Mouse (Mus musculus) hematopoietic stem cell, adult 5-6 weeks (primary cell): ENCODE measurements around the gene Itga7. TPM values are rescaled to one million over a fixed set of nuclear protein-coding genes. Genes with fewer than 3 reads are reported as not detected.

Source experiments
- ATAC-seq, 2 experiments: fragments of 125-278 bp in 1 of 2; replicated peaks in 1 of 2; 2 replicates each; pipeline ENCODE4 v1.8.0; 2016 to 2017; ENCODE audit warnings: inconsistent platforms in 2 of 2, mild to moderate bottlenecking in 2 of 2, moderate number of reproducible peaks in 2 of 2, low read depth in 1 of 2, moderate TSS enrichment in 1 of 2; ENCODE audit not compliant: low FRiP score in 2 of 2, poor library complexity in 2 of 2, severe bottlenecking in 2 of 2, insufficient read depth in 1 of 2, low TSS enrichment in 1 of 2
- total RNA-seq: library from RNA; stranded (forward); fragments of 172-1452, 232-1000 nt; gene quantifications from 2 replicates; pipeline ENCODE4 v1.2.3, GENCODE M21; 2017

The Itga7 gene
- total RNA-seq, 1 experiment from 2014 or later, result not detected

DNA sequence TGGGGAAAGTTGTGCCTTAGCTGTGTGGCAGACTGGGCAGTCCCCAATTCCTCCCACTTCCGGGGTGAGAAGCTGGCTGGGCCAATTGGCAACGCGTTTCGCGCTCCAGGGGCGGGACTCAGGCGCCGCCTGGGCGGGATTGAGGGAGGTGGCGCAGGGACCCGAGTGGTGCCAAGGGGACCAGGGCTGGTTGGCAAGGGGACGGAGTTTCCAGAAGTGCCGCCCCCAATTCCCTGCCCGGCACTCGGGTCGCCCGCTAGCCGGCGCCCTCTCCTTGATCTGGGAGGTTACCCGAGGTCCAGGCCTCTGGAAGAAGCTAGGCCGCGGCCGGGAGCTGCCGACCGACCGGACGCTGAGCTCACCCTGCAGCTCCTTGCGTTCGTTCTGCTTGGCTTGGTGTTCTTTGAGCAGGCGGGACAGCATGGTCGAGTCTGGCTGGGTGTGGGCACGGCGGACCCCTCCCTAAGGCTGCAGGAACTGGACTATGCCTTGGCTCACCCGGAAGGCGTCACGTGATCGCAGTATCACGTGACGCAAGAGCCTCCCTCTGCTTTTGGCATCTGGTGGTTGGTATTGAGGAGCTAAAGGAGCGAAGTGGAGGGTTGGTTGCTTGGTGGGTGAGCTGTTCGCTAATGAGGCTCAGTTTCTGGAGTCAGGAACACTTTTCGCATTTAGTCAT is 10.5 kb upstream of the Itga7 start:
- ATAC-seq, result peak; percentile 89 to 96

GRCm38 (mm10) chr10:128923935-128924334 is 9.7 kb upstream of the Itga7 start, which contains the start of gene Bloc1s1:
Gene Bloc1s1 (minus strand): TSS chr10:128924035.
- ATAC-seq, result no peak

DNA sequence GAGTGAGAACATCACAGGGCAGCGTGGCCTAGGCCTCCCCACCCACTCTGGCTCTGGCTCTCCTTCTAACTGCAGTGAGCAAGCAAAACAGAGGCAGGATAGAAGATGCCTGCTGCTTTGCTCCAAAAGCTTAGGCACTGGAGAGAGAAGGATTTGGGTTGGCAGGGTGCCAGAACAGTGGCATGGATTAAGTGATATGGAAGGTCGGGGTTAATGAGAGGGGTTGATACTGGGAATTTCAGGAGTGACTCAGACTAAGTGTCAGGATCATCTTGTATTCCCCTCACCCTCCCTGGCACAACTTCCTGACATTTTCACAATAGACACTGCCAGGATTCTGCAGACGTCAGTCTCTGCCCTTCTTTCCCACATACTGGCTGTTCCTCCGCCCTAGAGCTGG is 5.3 kb upstream of the Itga7 start:
- no peak for ATAC-seq

- no peak for ATAC-seq
Observed at GRCm38 (mm10) chr10:128929638-128930378, 3.8 kb upstream of the Itga7 start.

GRCm38 (mm10) chr10:128931441-128931840 is 2.2 kb upstream of the Itga7 start:
- no peak for ATAC-seq

- peak; percentile 24 to 25; a peak in 3 of 4 replicates for ATAC-seq
Observed at GRCm38 (mm10) chr10:128933976-128934721, 531 bp downstream of the Itga7 start.

GRCm38 (mm10) chr10:128934997-128935787 is 1.6 kb downstream of the Itga7 start:
- no peak for ATAC-seq

DNA sequence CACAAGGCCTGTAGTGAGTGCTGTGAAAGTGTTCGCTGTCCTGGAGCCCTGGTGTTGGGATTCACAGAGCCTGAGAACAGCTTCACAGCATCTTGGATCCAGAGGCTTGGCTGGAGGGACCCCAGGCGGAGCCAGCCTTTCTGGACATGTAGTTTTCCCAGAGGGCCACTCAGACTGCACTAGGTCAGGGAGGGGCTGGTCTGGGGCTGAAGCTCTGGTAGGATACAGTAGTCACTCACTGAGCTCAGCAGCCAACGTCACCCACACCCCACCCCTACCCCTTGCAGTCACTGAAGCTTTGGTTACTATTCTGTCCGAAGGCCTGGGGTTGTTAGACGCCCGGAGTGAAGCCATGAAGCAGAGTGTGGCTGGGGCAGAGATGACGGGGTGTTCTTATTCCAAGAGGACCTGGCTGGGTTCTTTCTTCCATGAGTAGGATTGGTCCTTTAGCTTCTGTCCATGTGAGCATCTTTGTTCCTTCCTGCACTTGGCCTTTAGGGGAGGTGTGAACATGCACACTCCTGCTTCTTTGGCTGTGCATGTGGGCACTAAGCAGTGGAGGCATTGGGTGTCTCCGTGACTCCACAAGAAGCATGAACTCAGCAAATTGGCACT is 2.3 kb downstream of the Itga7 start:
- no peak for ATAC-seq

GRCm38 (mm10) chr10:128937756-128938390 is 4.3 kb downstream of the Itga7 start:
- ATAC-seq, result no peak

GRCm38 (mm10) chr10:128938457-128938856 is 4.8 kb downstream of the Itga7 start:
- no peak for ATAC-seq

DNA sequence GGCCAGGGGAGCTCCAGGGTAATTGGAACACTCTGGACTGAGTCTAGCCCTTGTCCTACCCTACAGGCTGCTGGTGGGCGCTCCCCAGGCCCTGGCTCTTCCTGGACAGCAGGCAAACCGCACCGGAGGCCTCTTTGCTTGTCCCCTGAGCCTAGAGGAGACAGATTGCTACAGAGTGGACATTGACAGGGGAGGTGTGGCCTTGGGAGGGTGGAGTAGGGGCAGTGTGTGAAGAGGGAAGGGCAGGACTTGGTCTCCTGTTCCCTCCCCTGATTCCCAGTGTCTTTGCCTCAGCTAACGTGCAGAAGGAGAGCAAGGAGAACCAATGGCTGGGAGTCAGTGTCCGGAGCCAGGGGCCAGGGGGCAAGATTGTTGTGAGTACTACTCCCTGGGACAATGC is 5.4 kb downstream of the Itga7 start:
- ATAC-seq, result no peak

- ATAC-seq, result no peak
Observed at GRCm38 (mm10) chr10:128940475-128941061, 7.0 kb downstream of the Itga7 start.

GRCm38 (mm10) chr10:128945675-128946074 is 12.1 kb downstream of the Itga7 start:
- ATAC-seq, result peak; percentile 57 to 62; a peak in 3 of 4 replicates

GRCm38 (mm10) chr10:128947496-128947895 is 13.9 kb downstream of the Itga7 start:
- ATAC-seq, result no peak

- ATAC-seq, result no peak
Observed at GRCm38 (mm10) chr10:128950208-128950887, 16.7 kb downstream of the Itga7 start.

DNA sequence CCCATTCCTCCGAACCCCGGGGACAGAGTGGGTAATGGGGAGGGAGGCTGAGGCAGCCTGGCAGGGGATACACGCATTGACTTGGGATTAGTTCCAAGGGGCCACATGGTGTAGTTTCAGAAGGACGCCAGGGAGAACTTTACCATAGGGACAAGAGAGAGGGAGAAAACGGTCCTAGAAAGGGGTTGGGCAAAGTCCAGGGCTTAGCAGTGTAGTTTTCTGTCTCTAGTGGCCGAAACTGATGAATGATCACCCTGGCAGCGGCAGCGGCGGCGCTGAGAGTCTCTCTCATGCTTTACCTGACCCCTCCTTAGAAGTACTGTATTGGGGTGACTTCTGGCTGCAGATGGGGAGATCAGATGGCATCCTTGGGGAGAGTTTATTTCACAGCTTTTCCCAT is 24.7 kb downstream of the Itga7 start:
- no peak for ATAC-seq
